Mouse (Mus musculus) stomach, embryonic 15.5 days (tissue): Measurements from ENCODE around the gene Mrpl55. TPM values are rescaled to one million over a fixed set of nuclear protein-coding genes. Genes with fewer than 3 reads are reported as not detected.

ENCODE experiments used
- ATAC-seq: fragments of 200-750 bp; cut with Nextera tagmentation; 2 replicates; pipeline ENCODE4 v1.8.0; 2017; ENCODE audit warnings: low read depth, moderate number of reproducible peaks, moderate TSS enrichment; ENCODE audit not compliant: insufficient read depth, low FRiP score
- H3K27ac ChIP-seq: fragments of 300-500 bp; sonication (generic); 2 replicates; pipeline ENCODE4 v1.5.1; 2015; ENCODE audit warnings: mild to moderate bottlenecking, inconsistent platforms
- H3K27me3 ChIP-seq: fragments of 300-500 bp; sonication (generic); replicated peaks from 2 replicates; pipeline ENCODE4 v1.6.1; 2015; ENCODE audit warnings: inconsistent platforms
- H3K36me3 ChIP-seq: fragments of 300-500 bp; sonication (generic); 2 replicates; pipeline ENCODE4 v1.6.1; 2015; ENCODE audit warnings: inconsistent platforms
- H3K4me1 ChIP-seq: fragments of 300-500 bp; sonication (generic); 2 replicates; pipeline ENCODE4 v1.6.1; 2015; ENCODE audit warnings: inconsistent platforms
- H3K4me2 ChIP-seq: fragments of 300-500 bp; sonication (generic); 2 replicates; pipeline ENCODE4 v1.6.1; 2015; ENCODE audit warnings: mild to moderate bottlenecking, inconsistent platforms
- H3K4me3 ChIP-seq: fragments of 300-500 bp; sonication (generic); replicated peaks from 2 replicates; pipeline ENCODE4 v1.5.1; 2015; ENCODE audit warnings: inconsistent platforms
- H3K9ac ChIP-seq: fragments of 300-500 bp; sonication (generic); 2 replicates; pipeline ENCODE4 v1.6.1; 2015; ENCODE audit warnings: inconsistent platforms
- H3K9me3 ChIP-seq: fragments of 300-500 bp; sonication (generic); 2 replicates; pipeline ENCODE4 v1.6.1; 2016; ENCODE audit warnings: inconsistent platforms
- WGBS: fragments of 180-500 bp; shearing (Covaris S2); methylation state at CpG from one replicate; pipeline ENCODE4 v1.1.7; 2015; 5-methylcytosine and 5-hydroxymethylcytosine counted together
- polyA plus RNA-seq: library from polyadenylated mRNA; unstranded; fragments of >200 nt; fragmentation: Nextera tagmentation; extraction: Ambion mirVana; gene quantifications from 2 replicates; pipeline ENCODE4 v1.2.1, GENCODE M21; 2015

The Mrpl55 gene
- polyA plus RNA-seq, result 84.4 and 90.4 TPM in 2 replicates

- peak; percentile 87 for ATAC-seq
- H3K36me3 ChIP-seq, result 0 out of 2 replicates have a peak, but pooled peaks cover 7% of the 10 kb centered on the region
- WGBS, result under 1% methylated on average over 63 of the region's 63 CpGs
- peak within 1 kb of the TSS; percentile 86 for H3K4me2 ChIP-seq
- H3K27me3 ChIP-seq, result no peaks in the 10 kb centered on the region
- peaks cover 18% of the 10 kb centered on the region for H3K4me1 ChIP-seq
- no peaks in the 10 kb centered on the region for H3K9me3 ChIP-seq
- peak within 1 kb of the TSS; percentile 80 for H3K9ac ChIP-seq
- H3K4me3 ChIP-seq, result peak within 1 kb of the TSS; percentile 96
- peak within 1 kb of the TSS; percentile 78 for H3K27ac ChIP-seq
Measured at GRCm38 (mm10) chr11:59202081-59202995, at the start of gene Mrpl55. Gene Mrpl55 (plus strand): TSS chr11:59202486.

GRCm38 (mm10) chr11:59154220-59154619 is 48.1 kb upstream of the Mrpl55 start:
- Histone ChIP-seq H3K9ac (no peak overlapping the region), H3K36me3 (peaks cover 10% of the 10 kb centered on the region; the same call in 1 of the 2 replicates), H3K9me3 (no peaks in the 10 kb centered on the region), H3K4me1 (no peaks in the 10 kb centered on the region), H3K4me3 (no peak overlapping the region), H3K27ac (no peak overlapping the region), H3K27me3 (no peaks in the 10 kb centered on the region), H3K4me2 (no peak overlapping the region)
- WGBS, result 70% methylated on average over 7 of the region's 7 CpGs
- ATAC-seq, result no peak

- Histone ChIP-seq H3K4me1 (no peaks in the 10 kb centered on the region), H3K27ac (no peak overlapping the region), H3K27me3 (no peaks in the 10 kb centered on the region), H3K9ac (no peak overlapping the region), H3K4me2 (no peak overlapping the region), H3K36me3 (peaks cover 10% of the 10 kb centered on the region; the same call in 1 of the 2 replicates), H3K9me3 (no peaks in the 10 kb centered on the region), H3K4me3 (no peak overlapping the region)
- no peak for ATAC-seq
- WGBS, result 86% methylated on average over 5 of the region's 5 CpGs
Measured at GRCm38 (mm10) chr11:59155900-59156299, 46.4 kb upstream of the Mrpl55 start.

- H3K4me2 ChIP-seq, result no peak overlapping the region
- peaks cover 10% of the 10 kb centered on the region; the same call in 1 of the 2 replicates for H3K36me3 ChIP-seq
- peaks cover 6% of the 10 kb centered on the region; the same call in 1 of the 2 replicates for H3K4me1 ChIP-seq
- no peaks in the 10 kb centered on the region for H3K9me3 ChIP-seq
- ATAC-seq, result no peak
- no peak overlapping the region for H3K27ac ChIP-seq
- no peak overlapping the region for H3K4me3 ChIP-seq
- 91% methylated on average over 13 of the region's 13 CpGs for WGBS
- H3K27me3 ChIP-seq, result no peaks in the 10 kb centered on the region
- no peak overlapping the region for H3K9ac ChIP-seq
Measured at GRCm38 (mm10) chr11:59159099-59159498, 43.2 kb upstream of the Mrpl55 start.

- no peaks in the 10 kb centered on the region for H3K9me3 ChIP-seq
- no peak overlapping the region for H3K9ac ChIP-seq
- peaks cover 11% of the 10 kb centered on the region; the same call in 1 of the 2 replicates for H3K4me1 ChIP-seq
- H3K4me3 ChIP-seq, result no peak overlapping the region
- WGBS, result 84% methylated on average over 4 of the region's 4 CpGs
- ATAC-seq, result no peak
- no peak overlapping the region for H3K27ac ChIP-seq
- H3K36me3 ChIP-seq, result peaks cover 10% of the 10 kb centered on the region; the same call in 1 of the 2 replicates
- no peak overlapping the region for H3K4me2 ChIP-seq
- no peaks in the 10 kb centered on the region for H3K27me3 ChIP-seq
Measured at GRCm38 (mm10) chr11:59159558-59159957, 42.7 kb upstream of the Mrpl55 start.

GRCm38 (mm10) chr11:59161398-59161797 is 40.9 kb upstream of the Mrpl55 start:
- ATAC-seq, result no peak

GRCm38 (mm10) chr11:59162443-59163254 is 39.6 kb upstream of the Mrpl55 start:
- 59% methylated on average over 9 of the region's 9 CpGs for WGBS

More at GRCm38 (mm10) chr11:59161398-59161797, 40.9 kb upstream of the Mrpl55 start:
- H3K9ac ChIP-seq, result no peak overlapping the region
- no peaks in the 10 kb centered on the region for H3K27me3 ChIP-seq
- no peaks in the 10 kb centered on the region for H3K9me3 ChIP-seq
- peaks cover 10% of the 10 kb centered on the region; the same call in 1 of the 2 replicates for H3K36me3 ChIP-seq
- no peak overlapping the region for H3K4me2 ChIP-seq
- H3K4me3 ChIP-seq, result no peak overlapping the region
- peaks cover 11% of the 10 kb centered on the region; the same call in 1 of the 2 replicates for H3K4me1 ChIP-seq
- 72% methylated on average over 5 of the region's 5 CpGs for WGBS
- H3K27ac ChIP-seq, result no peak overlapping the region

GRCm38 (mm10) chr11:59163255-59164236 is 38.7 kb upstream of the Mrpl55 start, which contains the start of gene Iba57:
Gene Iba57 (minus strand): TSS chr11:59163739.
- peak; percentile 98 for ATAC-seq
- no peaks in the 10 kb centered on the region for H3K27me3 ChIP-seq
- H3K9me3 ChIP-seq, result no peaks in the 10 kb centered on the region
- peak within 1 kb of the TSS; percentile 100 for H3K27ac ChIP-seq
- H3K9ac ChIP-seq, result peak within 1 kb of the TSS; percentile 84
- peak within 1 kb of the TSS; percentile 65 for H3K4me2 ChIP-seq
- peaks cover 11% of the 10 kb centered on the region; the same call in 1 of the 2 replicates for H3K4me1 ChIP-seq
- H3K4me3 ChIP-seq, result peak within 1 kb of the TSS; percentile 84
- WGBS, result 2% methylated on average over 66 of the region's 68 CpGs
- no peaks in the 10 kb centered on the region for H3K36me3 ChIP-seq

More at GRCm38 (mm10) chr11:59162443-59163254, 39.6 kb upstream of the Mrpl55 start:
- Histone ChIP-seq H3K4me1 (peaks cover 11% of the 10 kb centered on the region; the same call in 1 of the 2 replicates), H3K9ac (peak overlapping the region; percentile 26; the same call in 1 of the 2 replicates), H3K27ac (peak overlapping the region; percentile 68), H3K9me3 (no peaks in the 10 kb centered on the region), H3K4me3 (peak overlapping the region; percentile 84), H3K4me2 (peak overlapping the region; percentile 65), H3K36me3 (0 out of 2 replicates have a peak, but pooled peaks cover 7% of the 10 kb centered on the region), H3K27me3 (no peaks in the 10 kb centered on the region)
- ATAC-seq, result no peak

- Histone ChIP-seq H3K36me3 (no peaks in the 10 kb centered on the region), H3K9ac (no peak overlapping the region)
- WGBS, result 78% methylated on average over 9 of the region's 9 CpGs
Measured at GRCm38 (mm10) chr11:59164384-59164783, 37.9 kb upstream of the Mrpl55 start.

GRCm38 (mm10) chr11:59165616-59166241 is 36.6 kb upstream of the Mrpl55 start:
- no peak overlapping the region for H3K27ac ChIP-seq
- no peak overlapping the region for H3K4me3 ChIP-seq
- no peak for ATAC-seq
- no peak overlapping the region for H3K9ac ChIP-seq
- H3K9me3 ChIP-seq, result no peaks in the 10 kb centered on the region
- peaks cover 11% of the 10 kb centered on the region; the same call in 1 of the 2 replicates for H3K4me1 ChIP-seq
- H3K36me3 ChIP-seq, result no peaks in the 10 kb centered on the region
- H3K4me2 ChIP-seq, result no peak overlapping the region
- no peaks in the 10 kb centered on the region for H3K27me3 ChIP-seq
- WGBS, result 61% methylated on average over 2 of the region's 2 CpGs

More at GRCm38 (mm10) chr11:59164384-59164783, 37.9 kb upstream of the Mrpl55 start:
- Histone ChIP-seq H3K9me3 (no peaks in the 10 kb centered on the region), H3K4me3 (peak overlapping the region; percentile 84; the same call in 1 of the 2 replicates), H3K4me1 (peaks cover 11% of the 10 kb centered on the region; the same call in 1 of the 2 replicates), H3K4me2 (peak overlapping the region; percentile 59), H3K27me3 (no peaks in the 10 kb centered on the region), H3K27ac (peak overlapping the region; percentile 100)
- peak; percentile 11; the same call in 1 of the 2 replicates for ATAC-seq
